Mouse (Mus musculus): ENCODE measurements around the gene Lacc1.

Gene Lacc1

GRCm38 (mm10) chr14:76979569-76979968 is 57.1 kb downstream of the Lacc1 start:
- DNase-seq (ENCODE audit: low spot score in 2 of 2) = no peak
